Mouse (Mus musculus) MEL (cell line): ENCODE data around the gene Ndufaf8.

Experiments used
- CTCF ChIP-seq, 3 experiments: IDR thresholded peaks in 2 of 3; conservative IDR thresholded peaks in 1 of 3; 2 replicates each; pipeline ENCODE4 v1.5.1; 2011 to 2012; ENCODE audit warnings: low read length in 3 of 3, low read depth in 2 of 3, mild to moderate bottlenecking in 2 of 3, improper control_type of control experiment in 1 of 3, inconsistent platforms in 1 of 3, mixed read lengths in 1 of 3, moderate library complexity in 1 of 3; ENCODE audit not compliant: control insufficient read depth in 1 of 3, insufficient read depth in 1 of 3, poor library complexity in 1 of 3, severe bottlenecking in 1 of 3
- MAX ChIP-seq: IDR thresholded peaks from 2 replicates; pipeline ENCODE4 v1.6.1; 2011; ENCODE audit warnings: low read length, improper control_type of control experiment
- POLR2A ChIP-seq, 2 experiments: IDR thresholded peaks; 2 replicates each; pipeline ENCODE4 v1.6.1; 2011 to 2012; ENCODE audit warnings: low read length in 2 of 2, mild to moderate bottlenecking in 2 of 2, control low read depth in 1 of 2, improper control_type of control experiment in 1 of 2, low read depth in 1 of 2, moderate library complexity in 1 of 2; ENCODE audit not compliant: control insufficient read depth in 1 of 2, insufficient read depth in 1 of 2, poor library complexity in 1 of 2
- USF2 ChIP-seq, 2 experiments: IDR thresholded peaks; 2 replicates each; pipeline ENCODE4 v1.6.1; 2011 to 2012; ENCODE audit warnings: improper control_type of control experiment in 2 of 2, low read length in 2 of 2, borderline replicate concordance in 1 of 2, inconsistent platforms in 1 of 2, low read depth in 1 of 2, mild to moderate bottlenecking in 1 of 2; ENCODE audit not compliant: insufficient read depth in 1 of 2

- TF ChIP-seq POLR2A (IDR thresholded peaks at IDR 0.05; ENCODE audit: control insufficient read depth in 1 of 2, insufficient read depth in 1 of 2, low read depth in 1 of 2, low read length in 2 of 2, poor library complexity in 1 of 2): no peak; a peak in 1 of 4 replicates
- no peak for TF ChIP-seq CTCF (IDR thresholded peaks at IDR 0.05 in 2 of 3, conservative IDR thresholded peaks at IDR 0.05 in 1 of 3; ENCODE audit: control insufficient read depth in 1 of 3, insufficient read depth in 1 of 3, low read depth in 2 of 3, low read length in 3 of 3, poor library complexity in 1 of 3, severe bottlenecking in 1 of 3)
- no peak for TF ChIP-seq USF2 (IDR thresholded peaks at IDR 0.05; ENCODE audit: borderline replicate concordance in 1 of 2, insufficient read depth in 1 of 2, low read depth in 1 of 2, low read length in 2 of 2)
- peak; percentile 84 for TF ChIP-seq MAX
Measured at GRCm38 (mm10) chr11:120136796-120137624, 38.3 kb downstream of the Ndufaf8 start.
